Mouse (Mus musculus) lung, postnatal 36 days (tissue): ENCODE results near the gene Megf6.

Experiments used
- DNase-seq: peaks from one replicate; pipeline ENCODE4 v3.0.0; 2022; ENCODE audit warnings: mixed read lengths

Gene Megf6

GRCm38 (mm10) chr4:154160538-154161390 lies 9.8 kb upstream of the Megf6 start, which contains the start of gene Tprgl:
Gene Tprgl (minus strand): TSS chr4:154160666.
- peak; percentile 98 for DNase-seq

GRCm38 (mm10) chr4:154163296-154163695 lies 7.2 kb upstream of the Megf6 start:
- peak; percentile 87 for DNase-seq

- peak; percentile 92 for DNase-seq
Observed at GRCm38 (mm10) chr4:154167053-154167452, 3.5 kb upstream of the Megf6 start.

- DNase-seq = no peak
Observed at GRCm38 (mm10) chr4:154170021-154170420, 509 bp upstream of the Megf6 start.

GRCm38 (mm10) chr4:154171151-154171930 lies 811 bp downstream of the Megf6 start:
- peak; percentile 74 for DNase-seq

- no peak for DNase-seq
Observed at GRCm38 (mm10) chr4:154171931-154172604, 1.5 kb downstream of the Megf6 start.

- peak; percentile 88 for DNase-seq
Observed at GRCm38 (mm10) chr4:154177257-154177656, 6.7 kb downstream of the Megf6 start.

- DNase-seq = peak; percentile 92
Observed at GRCm38 (mm10) chr4:154181001-154181400, 10.5 kb downstream of the Megf6 start.

GRCm38 (mm10) chr4:154183566-154183965 lies 13.0 kb downstream of the Megf6 start:
- DNase-seq = peak; percentile 63

- DNase-seq = peak; percentile 73
Observed at GRCm38 (mm10) chr4:154185001-154185400, 14.5 kb downstream of the Megf6 start.

GRCm38 (mm10) chr4:154186002-154186537 lies 15.5 kb downstream of the Megf6 start:
- peak; percentile 56 for DNase-seq

- peak; percentile 46 for DNase-seq
Observed at GRCm38 (mm10) chr4:154188948-154189347, 18.4 kb downstream of the Megf6 start.

GRCm38 (mm10) chr4:154197961-154198360 lies 27.4 kb downstream of the Megf6 start:
- no peak for DNase-seq

GRCm38 (mm10) chr4:154198377-154198961 lies 27.9 kb downstream of the Megf6 start:
- no peak for DNase-seq

- DNase-seq = no peak
Observed at GRCm38 (mm10) chr4:154201511-154201910, 31.0 kb downstream of the Megf6 start.

GRCm38 (mm10) chr4:154204532-154204931 lies 34.0 kb downstream of the Megf6 start:
- DNase-seq = peak; percentile 43

GRCm38 (mm10) chr4:154205392-154205791 lies 34.9 kb downstream of the Megf6 start:
- peak; percentile 92 for DNase-seq

- DNase-seq = peak; percentile 83
Observed at GRCm38 (mm10) chr4:154207261-154207660, 36.7 kb downstream of the Megf6 start.

- no peak for DNase-seq
Observed at GRCm38 (mm10) chr4:154209054-154209453, 38.5 kb downstream of the Megf6 start.

GRCm38 (mm10) chr4:154209825-154210224 lies 39.3 kb downstream of the Megf6 start:
- no peak for DNase-seq

- no peak for DNase-seq
Observed at GRCm38 (mm10) chr4:154211459-154211858, 40.9 kb downstream of the Megf6 start.

GRCm38 (mm10) chr4:154213586-154213985 lies 43.1 kb downstream of the Megf6 start:
- peak; percentile 31 for DNase-seq
